Mouse (Mus musculus): ENCODE data around the gene Spsb3.

The Spsb3 gene

DNA sequence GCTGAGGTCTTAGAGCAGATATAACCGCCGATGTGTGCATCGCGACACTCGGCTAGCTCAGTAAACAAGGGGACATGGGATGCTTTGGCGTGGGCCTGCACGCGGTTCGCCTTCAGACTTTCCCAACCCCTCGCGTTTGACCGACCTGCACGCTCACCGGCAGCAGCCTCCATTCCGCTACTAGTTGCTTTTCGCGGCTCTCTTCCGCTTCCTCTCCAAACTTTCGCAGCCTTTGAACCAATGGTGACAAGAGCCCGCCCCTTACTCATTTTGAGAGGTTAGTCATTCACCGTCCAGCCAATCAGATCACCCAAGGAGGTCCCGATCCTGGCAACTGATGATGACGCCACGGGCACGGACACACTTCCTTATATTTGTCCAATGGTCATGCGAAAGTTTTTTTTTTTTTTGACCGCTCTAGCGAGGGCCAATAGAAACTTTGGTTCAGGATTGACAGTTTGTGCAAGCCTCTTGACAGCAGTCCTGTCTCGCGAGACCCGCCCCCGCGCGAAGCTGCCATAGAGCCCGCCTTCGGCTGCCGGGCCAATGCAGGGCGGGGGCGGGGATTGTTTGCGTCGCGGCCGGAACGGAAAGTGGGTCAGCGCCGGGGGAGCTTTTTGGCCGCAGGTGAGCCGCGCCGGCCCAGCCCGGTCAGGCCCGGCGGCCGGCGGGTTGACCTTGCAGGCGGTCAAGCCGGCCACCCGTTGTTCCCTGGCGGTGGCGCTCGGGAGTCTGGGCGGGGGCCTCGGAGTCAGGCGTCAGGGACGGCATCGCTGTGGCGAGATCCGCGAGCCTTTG is at the start of gene Spsb3, which contains the start of gene Nubp2:
Spsb3 (plus strand) TSS at position 510 of the 798 bp plus-strand sequence.
Nubp2 (minus strand) TSS at position 216 of the 798 bp plus-strand sequence.
- in situ Hi-C loops (cut with MboI; ENCODE audit: unreplicated experiment in 2 of 2) = loop anchor here in 1 of 2 experiments (5.0 kb wide), 1 partner anchor 144 kb away; no protein-coding TSS in a partner anchor

GRCm38 (mm10) chr17:24839842-24840241 is 46.6 kb upstream of the Spsb3 start, which contains the start of gene Hagh:
TSS of gene Hagh (plus strand) at chr17:24840143.
- in situ Hi-C loops (cut with MboI; ENCODE audit: unreplicated experiment in 2 of 2) = no loop called here

DNA sequence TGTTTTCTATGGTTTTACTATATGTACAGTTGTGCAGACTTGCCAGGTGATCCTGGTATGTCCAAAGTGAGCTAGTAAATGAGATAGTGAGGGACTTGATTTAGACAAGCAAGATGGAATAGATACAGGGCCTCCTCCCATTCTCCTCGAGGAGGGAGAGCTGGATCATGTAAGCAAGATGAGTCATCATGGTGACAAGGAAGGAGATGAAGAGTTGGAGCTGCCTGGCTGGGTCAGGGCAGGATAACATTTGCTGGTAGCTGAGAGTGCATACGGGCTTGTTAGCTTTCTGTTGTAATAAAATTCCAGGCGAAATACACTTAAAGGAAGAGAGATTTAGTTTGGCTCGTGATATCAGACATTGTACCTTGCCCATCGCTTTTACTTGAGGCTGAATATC is 46.1 kb upstream of the Spsb3 start:
- in situ Hi-C loops (cut with MboI; ENCODE audit: unreplicated experiment in 2 of 2) = no loop called here

- in situ Hi-C loops (cut with MboI; ENCODE audit: unreplicated experiment in 2 of 2) = no loop called here
Observed at GRCm38 (mm10) chr17:24841133-24841532, 45.3 kb upstream of the Spsb3 start.

GRCm38 (mm10) chr17:24842631-24843030 is 43.8 kb upstream of the Spsb3 start:
- in situ Hi-C loops (cut with MboI; ENCODE audit: unreplicated experiment in 2 of 2) = no loop called here

DNA sequence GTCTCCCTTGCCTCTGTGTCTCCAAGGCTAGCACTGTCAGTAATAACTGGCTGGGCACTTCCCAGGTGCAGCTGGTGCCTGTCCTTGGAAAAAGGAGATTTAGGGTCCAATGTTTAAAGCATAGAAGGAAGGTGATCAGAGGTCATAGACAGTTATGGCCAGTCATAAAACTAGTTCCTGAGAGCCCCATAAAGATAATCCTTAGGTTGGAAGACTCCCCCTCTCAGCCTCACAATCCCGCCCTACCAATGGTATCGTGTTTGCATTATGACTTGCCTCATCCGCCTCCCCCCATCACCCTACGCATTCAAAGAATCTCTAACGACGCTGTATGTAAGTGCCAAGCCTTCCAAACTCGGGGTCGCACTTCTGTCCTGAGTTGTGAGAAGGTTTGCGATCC is 41.9 kb upstream of the Spsb3 start:
- in situ Hi-C loops (cut with MboI; ENCODE audit: unreplicated experiment in 2 of 2) = no loop called here

- in situ Hi-C loops (cut with MboI; ENCODE audit: unreplicated experiment in 2 of 2) = no loop called here
Observed at GRCm38 (mm10) chr17:24847386-24847785, 39.1 kb upstream of the Spsb3 start.

GRCm38 (mm10) chr17:24848600-24849031 is 37.8 kb upstream of the Spsb3 start:
- in situ Hi-C loops (cut with MboI; ENCODE audit: unreplicated experiment in 2 of 2) = no loop called here

- in situ Hi-C loops (cut with MboI; ENCODE audit: unreplicated experiment in 2 of 2) = no loop called here
Observed at GRCm38 (mm10) chr17:24849733-24850064, 36.7 kb upstream of the Spsb3 start.

- in situ Hi-C loops (cut with MboI; ENCODE audit: unreplicated experiment in 2 of 2) = no loop called here
Observed at GRCm38 (mm10) chr17:24850065-24850772, 36.2 kb upstream of the Spsb3 start, which contains the start of gene Fahd1. TSS of gene Fahd1 (minus strand) at chr17:24850364.

GRCm38 (mm10) chr17:24850773-24851127 is 35.7 kb upstream of the Spsb3 start:
- in situ Hi-C loops (cut with MboI; ENCODE audit: unreplicated experiment in 2 of 2) = no loop called here

GRCm38 (mm10) chr17:24851381-24852125 is 34.9 kb upstream of the Spsb3 start:
- in situ Hi-C loops (cut with MboI; ENCODE audit: unreplicated experiment in 2 of 2) = no loop called here

- in situ Hi-C loops (cut with MboI; ENCODE audit: unreplicated experiment in 2 of 2) = no loop called here
Observed at GRCm38 (mm10) chr17:24855838-24856464, 30.5 kb upstream of the Spsb3 start.

DNA sequence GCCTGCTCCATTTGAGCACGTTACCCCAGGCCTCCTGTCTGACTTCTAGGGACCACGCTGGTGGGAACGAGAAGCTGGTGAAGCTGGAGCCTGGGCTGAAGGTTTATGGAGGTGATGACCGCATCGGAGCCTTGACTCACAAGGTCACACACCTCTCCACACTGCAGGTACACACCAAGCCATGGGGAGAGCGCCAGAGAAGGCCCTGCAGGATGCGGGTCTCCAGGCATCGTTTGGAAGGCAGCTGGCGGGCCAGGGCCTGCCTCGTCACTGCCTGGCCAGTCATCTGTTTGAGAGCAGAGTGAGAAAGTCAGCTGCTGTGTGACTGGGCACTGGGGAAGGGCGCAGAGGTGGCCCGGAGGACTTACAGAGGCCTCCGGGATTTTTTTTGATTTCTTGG is 29.9 kb upstream of the Spsb3 start:
- in situ Hi-C loops (cut with MboI; ENCODE audit: unreplicated experiment in 2 of 2) = no loop called here

GRCm38 (mm10) chr17:24857831-24858470 is 28.5 kb upstream of the Spsb3 start:
- in situ Hi-C loops (cut with MboI; ENCODE audit: unreplicated experiment in 2 of 2) = no loop called here

- in situ Hi-C loops (cut with MboI; ENCODE audit: unreplicated experiment in 2 of 2) = no loop called here
Observed at GRCm38 (mm10) chr17:24858967-24859366, 27.5 kb upstream of the Spsb3 start.

- in situ Hi-C loops (cut with MboI; ENCODE audit: unreplicated experiment in 2 of 2) = no loop called here
Observed at GRCm38 (mm10) chr17:24860076-24860475, 26.4 kb upstream of the Spsb3 start.

DNA sequence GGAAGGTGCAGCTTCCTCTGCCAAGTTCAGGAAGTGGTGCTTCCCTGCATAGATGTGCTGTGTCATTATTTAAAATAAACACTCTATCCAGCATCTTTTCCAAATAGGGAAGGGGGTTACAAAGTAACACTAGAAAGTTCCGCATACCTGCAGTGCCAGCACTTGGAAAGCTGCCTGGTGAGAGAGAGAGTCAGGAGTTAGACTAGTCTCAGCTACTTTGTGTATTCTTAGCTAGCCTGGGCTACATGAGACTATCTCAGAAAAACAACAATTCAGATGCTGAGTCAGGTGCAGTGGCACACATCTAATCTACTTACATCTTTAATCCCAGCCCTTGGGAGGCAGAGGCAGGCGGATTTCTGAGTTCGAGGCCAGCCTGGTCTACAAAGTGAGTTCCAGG is 24.7 kb upstream of the Spsb3 start:
- in situ Hi-C loops (cut with MboI; ENCODE audit: unreplicated experiment in 2 of 2) = no loop called here

DNA sequence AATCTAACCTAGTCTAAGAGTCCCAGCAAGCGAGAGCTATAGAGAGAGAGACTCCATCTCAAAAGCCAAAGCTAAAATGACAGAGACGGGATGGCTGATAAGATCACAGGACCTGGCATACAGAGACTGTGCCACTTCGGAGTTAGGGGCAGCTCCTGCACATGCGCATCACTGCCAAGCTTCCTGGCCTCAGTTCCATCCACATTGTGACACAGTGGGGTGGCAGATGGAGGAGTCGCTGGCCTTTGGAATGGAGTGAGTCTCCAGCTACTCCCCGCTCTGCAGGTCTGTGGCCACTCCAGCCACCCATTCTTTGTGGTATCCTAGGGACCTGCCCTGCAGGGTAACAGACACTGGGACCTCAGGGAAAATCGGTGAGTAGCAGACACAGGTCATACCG is 20.7 kb upstream of the Spsb3 start, which contains the start of gene Igfals:
Igfals (plus strand) TSS at position 222 of the 400 bp plus-strand sequence.
- in situ Hi-C loops (cut with MboI; ENCODE audit: unreplicated experiment in 2 of 2) = no loop called here

DNA sequence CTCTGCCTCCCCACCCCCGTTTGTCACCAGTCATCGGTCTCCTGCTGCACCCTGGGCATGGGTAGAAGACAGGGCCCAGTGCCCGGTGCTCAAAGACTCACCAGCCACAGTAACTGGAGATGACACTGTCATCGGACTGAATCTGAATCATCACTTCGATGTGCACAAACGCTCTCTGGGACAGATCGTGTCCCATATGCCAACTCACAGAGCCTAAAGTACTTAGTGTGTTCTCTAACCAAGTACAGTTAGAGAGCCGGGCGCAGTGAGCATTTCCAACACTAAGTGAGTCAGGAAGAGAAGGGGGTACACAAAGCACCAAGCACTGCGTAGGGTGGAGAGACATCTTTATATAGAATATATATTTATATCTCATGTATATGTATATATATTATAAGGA is 18.5 kb upstream of the Spsb3 start:
- in situ Hi-C loops (cut with MboI; ENCODE audit: unreplicated experiment in 2 of 2) = no loop called here

All from v-Abl transformed pro-B cells (cell line).